Mouse (Mus musculus): ENCODE measurements around the gene Dtnb. TPM values are rescaled to one million over a fixed set of nuclear protein-coding genes. Genes with fewer than 3 reads are reported as not detected.

Gene Dtnb
- polyA plus RNA-seq, 1 experiment from 2014 or later = 30.1 TPM

GRCm38 (mm10) chr12:3780931-3781471, 208.8 kb downstream of the Dtnb start:
- ATAC-seq (ENCODE audit: low FRiP score) (peak; percentile 49), DNase-seq (ENCODE audit: low spot score, missing footprints) (peak; percentile 90)
- no peaks in the 10 kb centered on the region for H3K27me3 ChIP-seq (ENCODE audit: control insufficient read depth, insufficient read depth, low read length)
- no peak overlapping the region for H3K9ac ChIP-seq (ENCODE audit: low read length)
- peaks cover 35% of the 10 kb centered on the region for H3K4me1 ChIP-seq (ENCODE audit: control insufficient read depth, insufficient read depth, low read length)
- H3K27ac ChIP-seq (ENCODE audit: low read depth, low read length) = 0 out of 2 replicates have a peak overlapping the region, but pooled peaks have one; percentile 31
- H3K4me2 ChIP-seq = no peak overlapping the region
- no peaks in the 10 kb centered on the region for H3K9me3 ChIP-seq (ENCODE audit: control insufficient read depth, low read length)
- no peaks in the 10 kb centered on the region for H3K36me3 ChIP-seq (ENCODE audit: control insufficient read depth, insufficient read depth, low read length)
- 40% methylated on average over 7 of the region's 7 CpGs for WGBS
- H3K4me3 ChIP-seq (ENCODE audit: low read depth, low read length) = no peak overlapping the region

DNA sequence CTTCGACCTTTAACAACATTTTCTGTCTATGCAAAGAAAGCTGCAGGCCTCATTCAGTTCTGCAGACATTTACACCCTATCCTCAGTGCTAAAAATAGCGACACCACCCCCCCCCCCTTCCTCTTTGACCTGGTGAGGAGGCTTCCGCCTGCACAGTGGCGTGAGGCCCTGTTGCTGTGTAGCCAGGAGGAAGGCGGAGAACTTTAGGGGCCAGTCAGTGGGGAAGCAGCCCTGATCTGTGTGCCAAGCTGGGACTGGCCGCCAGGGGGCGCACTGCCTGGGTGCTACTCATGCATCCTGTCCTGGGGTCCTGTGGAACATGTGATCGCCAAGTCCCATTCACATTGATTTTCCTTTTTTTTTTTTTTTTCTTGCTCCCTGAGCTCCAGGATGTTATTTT, 209.3 kb downstream of the Dtnb start:
- DNase-seq (ENCODE audit: low spot score, missing footprints) (peak; percentile 99), ATAC-seq (ENCODE audit: low FRiP score) (peak; percentile 70)
- H3K9ac ChIP-seq (ENCODE audit: low read length) = no peak overlapping the region
- H3K4me3 ChIP-seq (ENCODE audit: low read depth, low read length) = no peak overlapping the region
- H3K36me3 ChIP-seq (ENCODE audit: control insufficient read depth, insufficient read depth, low read length) = no peaks in the 10 kb centered on the region
- no peak overlapping the region for H3K27ac ChIP-seq (ENCODE audit: low read depth, low read length)
- no peaks in the 10 kb centered on the region for H3K27me3 ChIP-seq (ENCODE audit: control insufficient read depth, insufficient read depth, low read length)
- WGBS = 13% methylated on average over 8 of the region's 8 CpGs
- H3K4me2 ChIP-seq = no peak overlapping the region
- H3K9me3 ChIP-seq (ENCODE audit: control insufficient read depth, low read length) = no peaks in the 10 kb centered on the region
- H3K4me1 ChIP-seq (ENCODE audit: control insufficient read depth, insufficient read depth, low read length) = peaks cover 35% of the 10 kb centered on the region

- ATAC-seq (ENCODE audit: low FRiP score) (no peak), DNase-seq (ENCODE audit: low spot score, missing footprints) (peak; percentile 84)
- peaks cover 50% of the 10 kb centered on the region for H3K4me1 ChIP-seq (ENCODE audit: control insufficient read depth, insufficient read depth, low read length)
- H3K36me3 ChIP-seq (ENCODE audit: control insufficient read depth, insufficient read depth, low read length) = no peaks in the 10 kb centered on the region
- no peaks in the 10 kb centered on the region for H3K27me3 ChIP-seq (ENCODE audit: control insufficient read depth, insufficient read depth, low read length)
- 53% methylated on average over 3 of the region's 3 CpGs for WGBS
- H3K9me3 ChIP-seq (ENCODE audit: control insufficient read depth, low read length) = no peaks in the 10 kb centered on the region
- H3K4me3 ChIP-seq (ENCODE audit: low read depth, low read length) = no peak overlapping the region
- no peak overlapping the region for H3K9ac ChIP-seq (ENCODE audit: low read length)
- no peak overlapping the region for H3K27ac ChIP-seq (ENCODE audit: low read depth, low read length)
- no peak overlapping the region for H3K4me2 ChIP-seq
Measured at GRCm38 (mm10) chr12:3783196-3783825, 211.1 kb downstream of the Dtnb start.

DNA sequence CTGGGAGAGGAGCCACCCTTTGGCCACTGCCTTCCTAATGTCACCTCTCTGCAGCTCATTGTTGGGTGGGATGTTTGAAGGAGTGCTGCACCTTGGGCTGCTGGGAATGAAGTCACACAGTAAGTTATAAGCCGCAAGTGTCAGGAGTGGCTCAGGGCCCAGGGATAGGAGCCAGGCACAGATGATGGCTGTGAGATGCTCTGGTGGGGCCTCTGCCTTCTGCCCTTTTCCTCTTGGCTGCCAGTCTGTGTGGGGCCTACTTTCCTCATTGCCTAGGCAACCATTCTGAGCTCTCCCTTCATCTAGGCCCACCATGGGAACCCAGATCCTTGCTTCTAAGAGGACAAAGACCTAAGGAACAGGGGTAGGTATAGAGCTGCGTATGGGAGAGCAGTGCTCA, 212.1 kb downstream of the Dtnb start:
- Histone ChIP-seq H3K4me1 (ENCODE audit: control insufficient read depth, insufficient read depth, low read length) (peaks cover 50% of the 10 kb centered on the region), H3K4me2 (no peak overlapping the region), H3K36me3 (ENCODE audit: control insufficient read depth, insufficient read depth, low read length) (no peaks in the 10 kb centered on the region), H3K9me3 (ENCODE audit: control insufficient read depth, low read length) (no peaks in the 10 kb centered on the region), H3K9ac (ENCODE audit: low read length) (no peak overlapping the region), H3K4me3 (ENCODE audit: low read depth, low read length) (no peak overlapping the region), H3K27me3 (ENCODE audit: control insufficient read depth, insufficient read depth, low read length) (no peaks in the 10 kb centered on the region), H3K27ac (ENCODE audit: low read depth, low read length) (no peak overlapping the region)
- DNase-seq (ENCODE audit: low spot score, missing footprints) = no peak
- ATAC-seq (ENCODE audit: low FRiP score) = no peak
- 75% methylated on average over 2 of the region's 2 CpGs for WGBS

GRCm38 (mm10) chr12:3784729-3785128, 212.5 kb downstream of the Dtnb start:
- H3K27me3 ChIP-seq (ENCODE audit: control insufficient read depth, insufficient read depth, low read length) = no peaks in the 10 kb centered on the region
- DNase-seq (ENCODE audit: low spot score, missing footprints) (no peak), ATAC-seq (ENCODE audit: low FRiP score) (no peak)
- H3K9me3 ChIP-seq (ENCODE audit: control insufficient read depth, low read length) = no peaks in the 10 kb centered on the region
- 79% methylated on average over 4 of the region's 4 CpGs for WGBS
- no peak overlapping the region for H3K27ac ChIP-seq (ENCODE audit: low read depth, low read length)
- peaks cover 50% of the 10 kb centered on the region for H3K4me1 ChIP-seq (ENCODE audit: control insufficient read depth, insufficient read depth, low read length)
- H3K4me3 ChIP-seq (ENCODE audit: low read depth, low read length) = no peak overlapping the region
- H3K4me2 ChIP-seq = no peak overlapping the region
- no peaks in the 10 kb centered on the region for H3K36me3 ChIP-seq (ENCODE audit: control insufficient read depth, insufficient read depth, low read length)
- H3K9ac ChIP-seq (ENCODE audit: low read length) = no peak overlapping the region

- no peaks in the 10 kb centered on the region for H3K27me3 ChIP-seq (ENCODE audit: control insufficient read depth, insufficient read depth, low read length)
- H3K9ac ChIP-seq (ENCODE audit: low read length) = no peak overlapping the region
- H3K4me3 ChIP-seq (ENCODE audit: low read depth, low read length) = no peak overlapping the region
- H3K4me2 ChIP-seq = no peak overlapping the region
- no peak for ATAC-seq (ENCODE audit: low FRiP score)
- H3K36me3 ChIP-seq (ENCODE audit: control insufficient read depth, insufficient read depth, low read length) = no peaks in the 10 kb centered on the region
- peaks cover 32% of the 10 kb centered on the region for H3K4me1 ChIP-seq (ENCODE audit: control insufficient read depth, insufficient read depth, low read length)
- no peaks in the 10 kb centered on the region for H3K9me3 ChIP-seq (ENCODE audit: control insufficient read depth, low read length)
- 27% methylated on average over 3 of the region's 3 CpGs for WGBS
- no peak overlapping the region for H3K27ac ChIP-seq (ENCODE audit: low read depth, low read length)
- DNase-seq (ENCODE audit: low spot score, missing footprints) = no peak
Measured at GRCm38 (mm10) chr12:3787041-3787440, 214.9 kb downstream of the Dtnb start.

- ATAC-seq (ENCODE audit: low FRiP score) = no peak
- H3K9ac ChIP-seq (ENCODE audit: low read length) = no peak overlapping the region
- DNase-seq (ENCODE audit: low spot score, missing footprints) = no peak
- H3K36me3 ChIP-seq (ENCODE audit: control insufficient read depth, insufficient read depth, low read length) = no peaks in the 10 kb centered on the region
- no peaks in the 10 kb centered on the region for H3K9me3 ChIP-seq (ENCODE audit: control insufficient read depth, low read length)
- WGBS = 48% methylated on average over 1 of the region's 1 CpGs
- H3K27me3 ChIP-seq (ENCODE audit: control insufficient read depth, insufficient read depth, low read length) = no peaks in the 10 kb centered on the region
- no peak overlapping the region for H3K4me2 ChIP-seq
- no peak overlapping the region for H3K4me3 ChIP-seq (ENCODE audit: low read depth, low read length)
- no peak overlapping the region for H3K27ac ChIP-seq (ENCODE audit: low read depth, low read length)
- peaks cover 32% of the 10 kb centered on the region for H3K4me1 ChIP-seq (ENCODE audit: control insufficient read depth, insufficient read depth, low read length)
Measured at GRCm38 (mm10) chr12:3787541-3787940, 215.4 kb downstream of the Dtnb start.

DNA sequence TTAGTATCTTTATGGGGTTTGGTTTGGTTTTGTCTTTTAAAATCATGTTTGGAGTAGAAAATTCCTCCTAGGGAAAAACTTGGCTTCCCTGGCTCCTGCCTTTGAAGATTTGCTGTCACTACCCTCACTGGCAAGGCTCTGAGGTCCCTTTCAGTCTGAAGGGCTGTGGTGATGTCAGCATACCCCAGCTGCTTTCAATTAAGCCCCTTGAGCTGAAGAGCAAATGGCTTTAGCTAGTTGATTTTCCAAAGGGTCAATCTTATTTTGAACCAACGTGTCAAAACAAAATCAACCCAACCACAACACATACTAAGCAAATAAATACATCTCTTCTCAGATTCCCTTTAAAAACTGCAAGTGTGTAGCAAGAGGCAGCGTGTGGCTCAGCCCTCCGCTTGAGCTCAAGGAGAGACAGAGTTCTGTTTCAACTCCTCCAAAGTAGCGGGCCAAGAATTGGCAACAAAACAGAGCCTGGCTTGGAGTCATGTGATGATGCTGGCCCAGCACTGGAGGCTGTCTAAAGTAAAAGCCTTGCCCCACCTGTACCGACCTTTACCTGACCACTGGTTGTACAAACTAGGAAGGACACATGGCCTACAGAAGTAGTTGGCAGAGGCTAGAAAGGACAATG, 216.4 kb downstream of the Dtnb start:
- no peak overlapping the region for H3K4me3 ChIP-seq (ENCODE audit: low read depth, low read length)
- H3K27ac ChIP-seq (ENCODE audit: low read depth, low read length) = no peak overlapping the region
- ATAC-seq (ENCODE audit: low FRiP score) = no peak
- H3K4me2 ChIP-seq = no peak overlapping the region
- H3K27me3 ChIP-seq (ENCODE audit: control insufficient read depth, insufficient read depth, low read length) = no peaks in the 10 kb centered on the region
- no peak overlapping the region for H3K9ac ChIP-seq (ENCODE audit: low read length)
- H3K9me3 ChIP-seq (ENCODE audit: control insufficient read depth, low read length) = no peaks in the 10 kb centered on the region
- H3K4me1 ChIP-seq (ENCODE audit: control insufficient read depth, insufficient read depth, low read length) = peaks cover 24% of the 10 kb centered on the region
- no peaks in the 10 kb centered on the region for H3K36me3 ChIP-seq (ENCODE audit: control insufficient read depth, insufficient read depth, low read length)
- no peak for DNase-seq (ENCODE audit: low spot score, missing footprints)
- WGBS = 62% methylated on average over 5 of the region's 5 CpGs

DNA sequence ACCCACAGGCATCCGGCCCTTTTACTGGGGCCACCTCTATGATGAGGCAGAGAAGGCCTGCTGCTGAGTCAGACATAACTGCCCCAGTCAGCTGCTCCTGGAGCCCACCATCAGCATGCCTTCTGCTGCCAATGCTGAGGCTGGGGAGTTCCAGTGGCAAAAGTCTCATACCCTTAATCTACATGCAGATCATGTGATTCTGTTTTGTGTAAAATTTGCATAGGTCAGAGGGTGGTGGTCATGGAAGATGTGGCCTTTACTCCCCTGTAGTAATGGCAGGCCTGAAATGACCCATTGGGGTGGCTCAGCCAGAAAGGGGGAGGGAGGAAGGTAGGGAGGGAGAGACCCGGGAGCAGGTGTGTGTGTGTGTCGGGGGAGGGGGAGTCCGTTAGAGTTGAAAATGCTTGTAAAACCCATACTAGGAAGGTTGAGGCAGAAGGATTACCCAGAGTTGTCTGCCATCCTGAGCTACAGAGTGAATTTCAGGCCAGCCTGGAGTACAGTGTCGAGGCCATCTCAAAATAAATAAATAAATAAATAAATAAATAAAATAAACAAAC, 217.5 kb downstream of the Dtnb start:
- WGBS = 61% methylated on average over 5 of the region's 5 CpGs
- Histone ChIP-seq H3K36me3 (ENCODE audit: control insufficient read depth, insufficient read depth, low read length) (no peaks in the 10 kb centered on the region), H3K9me3 (ENCODE audit: control insufficient read depth, low read length) (no peaks in the 10 kb centered on the region), H3K4me2 (no peak overlapping the region), H3K4me1 (ENCODE audit: control insufficient read depth, insufficient read depth, low read length) (peaks cover 16% of the 10 kb centered on the region), H3K9ac (ENCODE audit: low read length) (no peak overlapping the region), H3K27me3 (ENCODE audit: control insufficient read depth, insufficient read depth, low read length) (peaks cover 2% of the 10 kb centered on the region; the same call in 1 of the 2 replicates), H3K4me3 (ENCODE audit: low read depth, low read length) (no peak overlapping the region), H3K27ac (ENCODE audit: low read depth, low read length) (no peak overlapping the region)
- DNase-seq (ENCODE audit: low spot score, missing footprints) (no peak), ATAC-seq (ENCODE audit: low FRiP score) (no peak)
